Mouse (Mus musculus): ENCODE data around the gene Adssl1. TPM values are rescaled to one million over a fixed set of nuclear protein-coding genes. Genes with fewer than 3 reads are reported as not detected.

The Adssl1 gene
- polyA plus RNA-seq, 1 experiment = 44.6 TPM

GRCm38 (mm10) chr12:112599942-112600611 lies 19.8 kb upstream of the Adssl1 start:
- Histone ChIP-seq H3K27ac (ENCODE audit: insufficient read depth, low read length) (no peak overlapping the region), H3K4me1 (ENCODE audit: control insufficient read depth, insufficient read depth, low read length) (peaks cover 8% of the 10 kb centered on the region), H3K4me3 (ENCODE audit: insufficient read depth, low read length) (no peak overlapping the region)
- TF ChIP-seq POLR2A (IDR thresholded peaks at IDR 0.05; ENCODE audit: extremely low read depth, insufficient read depth, low read length) = no peak
- no peak for TF ChIP-seq CTCF (IDR thresholded peaks at IDR 0.05; ENCODE audit: extremely low read depth, insufficient read depth, low read length)

- Histone ChIP-seq H3K27ac (ENCODE audit: insufficient read depth, low read length) (no peak overlapping the region), H3K4me1 (ENCODE audit: control insufficient read depth, insufficient read depth, low read length) (no peaks in the 10 kb centered on the region), H3K4me3 (ENCODE audit: insufficient read depth, low read length) (no peak overlapping the region)
- TF ChIP-seq POLR2A (IDR thresholded peaks at IDR 0.05; ENCODE audit: extremely low read depth, insufficient read depth, low read length) = no peak
These were observed 15.8 kb upstream of the Adssl1 start for GRCm38 (mm10) chr12:112604022-112604421.

GRCm38 (mm10) chr12:112604709-112605649 lies 14.9 kb upstream of the Adssl1 start:
- Histone ChIP-seq H3K4me1 (ENCODE audit: control insufficient read depth, insufficient read depth, low read length) (no peaks in the 10 kb centered on the region), H3K27ac (ENCODE audit: insufficient read depth, low read length) (no peak overlapping the region), H3K4me3 (ENCODE audit: insufficient read depth, low read length) (no peak overlapping the region)
- TF ChIP-seq CTCF (IDR thresholded peaks at IDR 0.05; ENCODE audit: extremely low read depth, insufficient read depth, low read length) (peak; percentile 45), POLR2A (IDR thresholded peaks at IDR 0.05; ENCODE audit: extremely low read depth, insufficient read depth, low read length) (no peak)

- Histone ChIP-seq H3K4me1 (ENCODE audit: control insufficient read depth, insufficient read depth, low read length) (no peaks in the 10 kb centered on the region), H3K27ac (ENCODE audit: insufficient read depth, low read length) (no peak overlapping the region), H3K4me3 (ENCODE audit: insufficient read depth, low read length) (no peak overlapping the region)
- TF ChIP-seq POLR2A (IDR thresholded peaks at IDR 0.05; ENCODE audit: extremely low read depth, insufficient read depth, low read length) (no peak), CTCF (IDR thresholded peaks at IDR 0.05; ENCODE audit: extremely low read depth, insufficient read depth, low read length) (peak; percentile 93)
These were observed 14.1 kb upstream of the Adssl1 start for GRCm38 (mm10) chr12:112605766-112606165.

- Histone ChIP-seq H3K4me3 (ENCODE audit: insufficient read depth, low read length) (no peak overlapping the region), H3K27ac (ENCODE audit: insufficient read depth, low read length) (no peak overlapping the region), H3K4me1 (ENCODE audit: control insufficient read depth, insufficient read depth, low read length) (no peaks in the 10 kb centered on the region)
- TF ChIP-seq POLR2A (IDR thresholded peaks at IDR 0.05; ENCODE audit: extremely low read depth, insufficient read depth, low read length) = no peak
- TF ChIP-seq CTCF (IDR thresholded peaks at IDR 0.05; ENCODE audit: extremely low read depth, insufficient read depth, low read length) = no peak
These were observed 12.8 kb upstream of the Adssl1 start for GRCm38 (mm10) chr12:112606998-112607397.

GRCm38 (mm10) chr12:112609031-112609430 lies 10.8 kb upstream of the Adssl1 start:
- Histone ChIP-seq H3K27ac (ENCODE audit: insufficient read depth, low read length) (no peak overlapping the region), H3K4me1 (ENCODE audit: control insufficient read depth, insufficient read depth, low read length) (no peaks in the 10 kb centered on the region), H3K4me3 (ENCODE audit: insufficient read depth, low read length) (no peak overlapping the region)
- TF ChIP-seq POLR2A (IDR thresholded peaks at IDR 0.05; ENCODE audit: extremely low read depth, insufficient read depth, low read length) (no peak), CTCF (IDR thresholded peaks at IDR 0.05; ENCODE audit: extremely low read depth, insufficient read depth, low read length) (no peak)

- no peak for TF ChIP-seq POLR2A (IDR thresholded peaks at IDR 0.05; ENCODE audit: extremely low read depth, insufficient read depth, low read length)
- no peak for TF ChIP-seq CTCF (IDR thresholded peaks at IDR 0.05; ENCODE audit: extremely low read depth, insufficient read depth, low read length)
- Histone ChIP-seq H3K4me1 (ENCODE audit: control insufficient read depth, insufficient read depth, low read length) (peaks cover 6% of the 10 kb centered on the region; the same call in 1 of the 2 replicates), H3K4me3 (ENCODE audit: insufficient read depth, low read length) (no peak overlapping the region), H3K27ac (ENCODE audit: insufficient read depth, low read length) (no peak overlapping the region)
These were observed 3.2 kb upstream of the Adssl1 start for GRCm38 (mm10) chr12:112616668-112617067.

- TF ChIP-seq POLR2A (IDR thresholded peaks at IDR 0.05; ENCODE audit: extremely low read depth, insufficient read depth, low read length) (no peak), CTCF (IDR thresholded peaks at IDR 0.05; ENCODE audit: extremely low read depth, insufficient read depth, low read length) (no peak)
These were observed 2.7 kb upstream of the Adssl1 start for GRCm38 (mm10) chr12:112617184-112617583.

GRCm38 (mm10) chr12:112617898-112618380 lies 1.9 kb upstream of the Adssl1 start:
- no peak for TF ChIP-seq POLR2A (IDR thresholded peaks at IDR 0.05; ENCODE audit: extremely low read depth, insufficient read depth, low read length)
- TF ChIP-seq CTCF (IDR thresholded peaks at IDR 0.05; ENCODE audit: extremely low read depth, insufficient read depth, low read length) = peak; percentile 57
- Histone ChIP-seq H3K27ac (ENCODE audit: insufficient read depth, low read length) (peak overlapping the region; percentile 9; the same call in 1 of the 2 replicates), H3K4me3 (ENCODE audit: insufficient read depth, low read length) (no peak overlapping the region), H3K4me1 (ENCODE audit: control insufficient read depth, insufficient read depth, low read length) (peaks cover 6% of the 10 kb centered on the region; the same call in 1 of the 2 replicates)

More at GRCm38 (mm10) chr12:112617184-112617583, 2.7 kb upstream of the Adssl1 start:
- Histone ChIP-seq H3K27ac (ENCODE audit: insufficient read depth, low read length) (no peak overlapping the region), H3K4me1 (ENCODE audit: control insufficient read depth, insufficient read depth, low read length) (peaks cover 6% of the 10 kb centered on the region; the same call in 1 of the 2 replicates), H3K4me3 (ENCODE audit: insufficient read depth, low read length) (no peak overlapping the region)

Data from cortical plate, adult 2 months (tissue).